Comparison of ENCODE assay signal across 7 mouse cellular contexts in the genomic region with DNA sequence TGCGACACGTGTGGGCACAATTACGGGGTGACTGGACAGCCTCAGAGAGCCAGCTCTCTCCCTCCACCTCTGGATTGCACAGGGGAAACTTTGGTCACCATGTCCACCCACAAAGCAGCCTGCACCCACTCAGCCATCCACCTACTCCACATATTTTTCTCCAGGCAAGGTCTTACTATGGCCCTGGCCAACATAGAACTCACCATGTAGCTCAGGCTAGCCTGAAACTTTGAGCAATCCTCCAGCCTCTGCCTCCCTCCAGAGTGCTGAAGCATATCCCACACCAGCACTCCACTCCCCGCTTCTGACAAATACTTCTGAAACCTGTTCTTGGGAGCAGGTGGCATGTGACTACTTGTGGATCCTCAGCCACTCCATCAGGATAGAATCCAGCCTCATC. TPM values are rescaled to one million over a fixed set of nuclear protein-coding genes. Genes with fewer than 3 reads are reported as not detected.
DNase-seq lines count a peak whose midpoint lies in the region; ATAC-seq and TF ChIP-seq lines count a peak whose summit lies in the region.

No protein-coding gene starts in this region.

- peak overlapping the region; percentile 26; the same call in 1 of the 2 replicates for H3K4me3 ChIP-seq in testis, adult 2 months (ENCODE audit: control insufficient read depth, low read depth, low read length)
- peak overlapping the region; percentile 80 for H3K4me3 ChIP-seq in forebrain, embryonic 15.5 days
- peak overlapping the region; percentile 92; the same call in 1 of the 2 replicates for H3K4me3 ChIP-seq in limb, embryonic 15.5 days

- WGBS in forebrain, embryonic 15.5 days = 58% methylated on average over 4 of the region's 4 CpGs
- 52% methylated on average over 4 of the region's 4 CpGs for WGBS in limb, embryonic 15.5 days

- H3K36me3 ChIP-seq in testis, adult 2 months (ENCODE audit: control insufficient read depth, insufficient read depth, low read length) = 0 out of 2 replicates have a peak, but pooled peaks cover 1% of the 10 kb centered on the region
- no peaks in the 10 kb centered on the region for H3K36me3 ChIP-seq in forebrain, embryonic 15.5 days
- 0 out of 2 replicates have a peak, but pooled peaks cover 6% of the 10 kb centered on the region for H3K36me3 ChIP-seq in limb, embryonic 15.5 days

- H3K9ac ChIP-seq in forebrain, embryonic 15.5 days (replicated peaks) = no peak overlapping the region; the same call in 1 of the 2 replicates
- no peak overlapping the region for H3K9ac ChIP-seq in limb, embryonic 15.5 days

- no peak for DNase-seq in testis, postnatal 14 days (ENCODE audit: low spot score)
- DNase-seq in urinary bladder, postnatal 36 days (ENCODE audit: low spot score in 2 of 2) = no peak

- ATAC-seq in forebrain, embryonic 15.5 days (replicated peaks) = no peak
- no peak for ATAC-seq in limb, embryonic 15.5 days (ENCODE audit: insufficient number of reproducible peaks, low FRiP score, low TSS enrichment, low read depth)
- ATAC-seq in granulocyte monocyte progenitor cell, adult 5-6 weeks (replicated peaks; ENCODE audit: poor library complexity, severe bottlenecking) = no peak
- ATAC-seq in erythroid progenitor cell, adult 5-6 weeks (replicated peaks; ENCODE audit: low FRiP score, poor library complexity, severe bottlenecking) = no peak

- H3K4me1 ChIP-seq in testis, adult 2 months (ENCODE audit: control insufficient read depth, insufficient read depth, low read length) = peaks cover 11% of the 10 kb centered on the region
- H3K4me1 ChIP-seq in forebrain, embryonic 15.5 days = peaks cover 65% of the 10 kb centered on the region
- peaks cover 14% of the 10 kb centered on the region; the same call in 1 of the 2 replicates for H3K4me1 ChIP-seq in limb, embryonic 15.5 days

- no peak for TF ChIP-seq CTCF in testis, adult 2 months (IDR thresholded peaks at IDR 0.05; ENCODE audit: control insufficient read depth, insufficient read depth, insufficient replicate concordance, low read depth, low read length)

- H3K4me2 ChIP-seq in forebrain, embryonic 15.5 days (replicated peaks) = peak overlapping the region; percentile 80
- H3K4me2 ChIP-seq in limb, embryonic 15.5 days = peak overlapping the region; percentile 87

- no peak for TF ChIP-seq POLR2A in testis, adult 2 months (IDR thresholded peaks at IDR 0.05; ENCODE audit: control insufficient read depth, low read depth, low read length)

- no peaks in the 10 kb centered on the region for H3K9me3 ChIP-seq in forebrain, embryonic 15.5 days
- no peaks in the 10 kb centered on the region for H3K9me3 ChIP-seq in limb, embryonic 15.5 days

- no peak overlapping the region for H3K27ac ChIP-seq in testis, adult 2 months (ENCODE audit: control insufficient read depth, insufficient read depth, low read depth, low read length)
- H3K27ac ChIP-seq in forebrain, embryonic 15.5 days (replicated peaks) = no peak overlapping the region
- H3K27ac ChIP-seq in limb, embryonic 15.5 days = no peak overlapping the region

- no peaks in the 10 kb centered on the region for H3K27me3 ChIP-seq in testis, adult 2 months (ENCODE audit: control insufficient read depth, insufficient read depth, low read length)
- H3K27me3 ChIP-seq in forebrain, embryonic 15.5 days = no peaks in the 10 kb centered on the region
- H3K27me3 ChIP-seq in limb, embryonic 15.5 days = no peaks in the 10 kb centered on the region

RNA-seq across cellular contexts. Expression of a gene that starts 1.9 kb away (rescaled TPM):
- polyA plus RNA-seq in testis, adult 2 months (2012; rRNA removed) = 16.2 and 19.4 TPM in 2 replicates
- 74.2 and 84.1 TPM in 2 replicates for polyA plus RNA-seq in forebrain, embryonic 15.5 days (2015; fragmentation: Nextera tagmentation; extraction: Ambion mirVana)
- 28.0 and 34.1 TPM in 2 replicates for polyA plus RNA-seq in limb, embryonic 15.5 days (2015; fragmentation: Nextera tagmentation; extraction: Ambion mirVana)
- 42.3 and 51.2 TPM in 2 replicates for total RNA-seq in granulocyte monocyte progenitor cell, adult 5-6 weeks (2014; fragmentation: Nextera tagmentation)
- 14.9 and 18.6 TPM in 2 replicates for total RNA-seq in granulocyte monocyte progenitor cell, adult 5-6 weeks (2017)
- total RNA-seq in erythroid progenitor cell, adult 5-6 weeks (2015; ENCODE audit: low replicate concordance) = 10.1 and 13.7 TPM in 2 replicates
- 2.3 and 4.3 TPM in 2 replicates for total RNA-seq in erythroid progenitor cell, adult 5-6 weeks (2017; ENCODE audit: low replicate concordance)

Comparison
In these comparisons a context has a peak if more than half of its experiments do, and no peak if none do; other contexts are left out.
1. H3K4me3 ChIP-seq: peak in every context shown above with its lines; median percentile 92 in limb, embryonic 15.5 days; 80 in forebrain, embryonic 15.5 days; 26 in testis, adult 2 months.